Mouse (Mus musculus) liver, adult 2 months (tissue): ENCODE measurements around the gene Bnc2.

Source experiments
- CTCF ChIP-seq: fragments of 200-500 bp; IDR thresholded peaks from 2 replicates; pipeline ENCODE4 v1.5.1; 2011; ENCODE audit warnings: low read depth, low read length, control low read depth
- POLR2A ChIP-seq: fragments of 200-500 bp; IDR thresholded peaks from 2 replicates; pipeline ENCODE4 v1.6.1; 2011; ENCODE audit warnings: low read length, control low read depth; ENCODE audit not compliant: insufficient read depth; ENCODE audit errors: extremely low read depth

DNA sequence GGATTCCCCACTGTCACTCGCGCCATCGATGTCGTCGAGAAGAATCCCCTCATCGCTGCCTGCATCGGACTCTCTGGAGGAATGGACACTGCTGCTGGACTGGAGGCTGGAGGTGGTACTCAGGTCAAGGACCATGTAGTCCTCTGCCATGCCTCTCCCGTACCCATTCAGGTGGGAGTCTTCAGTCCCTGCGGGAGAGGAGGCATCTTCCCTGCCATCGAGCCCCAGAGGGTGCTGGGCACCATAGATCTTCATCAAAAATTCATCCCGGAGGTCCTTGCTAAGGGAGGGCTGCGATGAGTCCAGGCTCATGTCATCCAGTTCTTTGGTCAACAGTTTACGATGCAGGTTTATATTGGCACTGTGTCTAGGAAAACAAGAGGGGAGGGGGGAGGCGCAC is 399.0 kb downstream of the Bnc2 start:
- TF ChIP-seq POLR2A (no peak), CTCF (no peak)
